23 mouse cellular contexts compared by ENCODE assay signal in genomic region chr13:30465439-30465838, GRCm38 (mm10).
"Had no signal": no experiment of that assay in that cellular context is flagged by ENCODE, and none has a peak within 500 bp of the region (broad histone marks: within the 10 kb centered on the region; RNA-seq: fewer than 3 reads in every experiment).

No protein-coding gene starts in this region.

- H3K36me3 ChIP-seq: intestine, embryonic 15.5 days; kidney, embryonic 15.5 days; limb, embryonic 13.5 days; midbrain, embryonic 12.5 days; midbrain, embryonic 15.5 days; neural tube, embryonic 12.5 days; neural tube, embryonic 15.5 days; stomach, embryonic 15.5 days had no signal

- ATAC-seq: intestine, embryonic 15.5 days; liver, postnatal 0 days; lung, postnatal 0 days; midbrain, embryonic 15.5 days had no signal

- H3K4me1 ChIP-seq: intestine, embryonic 15.5 days; kidney, embryonic 15.5 days; limb, embryonic 13.5 days; midbrain, embryonic 12.5 days; midbrain, embryonic 15.5 days; neural tube, embryonic 12.5 days; neural tube, embryonic 15.5 days; stomach, embryonic 15.5 days had no signal

- H3K27ac ChIP-seq: intestine, embryonic 15.5 days; kidney, embryonic 15.5 days; limb, embryonic 13.5 days; liver, embryonic 14.5 days; macrophage; midbrain, embryonic 12.5 days; midbrain, embryonic 15.5 days; neural tube, embryonic 12.5 days; neural tube, embryonic 15.5 days; stomach, embryonic 15.5 days had no signal

- H3K9me3 ChIP-seq: intestine, embryonic 15.5 days; kidney, embryonic 15.5 days; limb, embryonic 13.5 days; midbrain, embryonic 12.5 days; midbrain, embryonic 15.5 days; neural tube, embryonic 12.5 days; neural tube, embryonic 15.5 days; stomach, embryonic 15.5 days had no signal

- H3K9ac ChIP-seq: intestine, embryonic 15.5 days; kidney, embryonic 15.5 days; limb, embryonic 13.5 days; liver, embryonic 14.5 days; liver, postnatal 0 days; lung, embryonic 14.5 days; midbrain, embryonic 12.5 days; midbrain, embryonic 15.5 days; neural tube, embryonic 12.5 days; neural tube, embryonic 15.5 days; stomach, embryonic 15.5 days had no signal

- H3K4me2 ChIP-seq: intestine, embryonic 15.5 days; kidney, embryonic 15.5 days; limb, embryonic 13.5 days; lung, embryonic 14.5 days; midbrain, embryonic 12.5 days; midbrain, embryonic 15.5 days; neural tube, embryonic 12.5 days; neural tube, embryonic 15.5 days; stomach, embryonic 15.5 days had no signal

- H3K27me3 ChIP-seq: intestine, embryonic 15.5 days; kidney, embryonic 15.5 days; limb, embryonic 13.5 days; midbrain, embryonic 12.5 days; midbrain, embryonic 15.5 days; neural tube, embryonic 12.5 days; neural tube, embryonic 15.5 days; stomach, embryonic 15.5 days had no signal

- H3K4me3 ChIP-seq: intestine, embryonic 15.5 days; kidney, embryonic 15.5 days; limb, embryonic 13.5 days; midbrain, embryonic 12.5 days; midbrain, embryonic 15.5 days; neural tube, embryonic 12.5 days; neural tube, embryonic 15.5 days; stomach, embryonic 15.5 days had no signal

- DNase-seq: kidney, adult 11 months; kidney, postnatal 36 days; layer of hippocampus, postnatal 36 days; left cerebral cortex, postnatal 4 days; liver; liver, postnatal 0 days; lung, embryonic 14.5 days; right cerebral cortex, adult 18-20 months; right cerebral cortex, postnatal 14 days; right cerebral cortex, postnatal 4 days; spleen, adult 18-20 months; thymus, postnatal 25 days had no signal
